Mouse (Mus musculus) E14TG2a.4 (cell line): ENCODE data around the gene Nxn.

Experiments used
- CTCF ChIP-seq: conservative IDR thresholded peaks from 2 replicates; pipeline ENCODE4 v1.5.1; 2014; ENCODE audit warnings: low read length
- POU5F1 ChIP-seq: IDR thresholded peaks from 2 replicates; pipeline ENCODE4 v1.6.1; 2014; ENCODE audit warnings: low read length, borderline replicate concordance

GRCm38 (mm10) chr11:76306769-76307168, 92.2 kb downstream of the Nxn start:
- TF ChIP-seq CTCF (no peak), POU5F1 (no peak)
